Mouse (Mus musculus): ENCODE measurements around the gene Tpk1. TPM values are rescaled to one million over a fixed set of nuclear protein-coding genes. Genes with fewer than 3 reads are reported as not detected.

Gene Tpk1
- total and polyA plus RNA-seq, 3 experiments: 3.5 to 12.6 TPM; not detected in 1

GRCm38 (mm10) chr6:43342386-43342785, 323.7 kb downstream of the Tpk1 start:
- no peaks in the 10 kb centered on the region for H3K27me3 ChIP-seq (ENCODE audit: control insufficient read depth in 1 of 2, insufficient read depth in 2 of 2, low read length in 2 of 2)
- H3K4me3 ChIP-seq (ENCODE audit: control insufficient read depth in 1 of 2, insufficient read depth in 1 of 2, low read depth in 2 of 2, low read length in 2 of 2): no peak overlapping the region
- no peaks in the 10 kb centered on the region for H3K4me1 ChIP-seq (ENCODE audit: control insufficient read depth in 1 of 2, insufficient read depth in 2 of 2, low read length in 2 of 2)
- H3K27ac ChIP-seq (ENCODE audit: control insufficient read depth, low read depth, low read length): no peak overlapping the region
- no peaks in the 10 kb centered on the region for H3K36me3 ChIP-seq (ENCODE audit: control insufficient read depth in 1 of 2, insufficient read depth in 2 of 2, low read length in 2 of 2)
- H3K9me3 ChIP-seq (replicated peaks; ENCODE audit: insufficient read depth, low read length): no peaks in the 10 kb centered on the region
- no peak overlapping the region for H3K9ac ChIP-seq (ENCODE audit: control insufficient read depth, low read depth, low read length, poor library complexity, severe bottlenecking)
- DNase-seq (ENCODE audit: low read depth, low spot score): no peak
- no peak for TF ChIP-seq MAX (IDR thresholded peaks at IDR 0.05; ENCODE audit: low read length)
- TF ChIP-seq HCFC1 (IDR thresholded peaks at IDR 0.05; ENCODE audit: low read depth, low read length): no peak
- TF ChIP-seq RCOR1 (IDR thresholded peaks at IDR 0.05; ENCODE audit: low read depth, low read length): no peak
- no peak for TF ChIP-seq MAZ (IDR thresholded peaks at IDR 0.05; ENCODE audit: low read depth, low read length)
- no peak for TF ChIP-seq ELF1 (IDR thresholded peaks at IDR 0.05; ENCODE audit: low read depth, low read length)
- no peak for TF ChIP-seq MXI1 (IDR thresholded peaks at IDR 0.05; ENCODE audit: low read depth, low read length)
- TF ChIP-seq ZC3H11A (IDR thresholded peaks at IDR 0.05; ENCODE audit: low read depth, low read length): no peak
- TF ChIP-seq ZMIZ1 (IDR thresholded peaks at IDR 0.05; ENCODE audit: low read depth, low read length): no peak
- TF ChIP-seq MYC (IDR thresholded peaks at IDR 0.05; ENCODE audit: low read depth, low read length): no peak
- no peak for TF ChIP-seq ZNF384 (IDR thresholded peaks at IDR 0.05; ENCODE audit: low read depth, low read length)
- no peak for TF ChIP-seq USF1 (IDR thresholded peaks at IDR 0.05; ENCODE audit: low read depth, low read length)
- TF ChIP-seq TBP (IDR thresholded peaks at IDR 0.05; ENCODE audit: low read depth, low read length): no peak
- TF ChIP-seq RAD21 (IDR thresholded peaks at IDR 0.05; ENCODE audit: low read depth, low read length): no peak
- TF ChIP-seq TCF12 (IDR thresholded peaks at IDR 0.05; ENCODE audit: low read depth, low read length): no peak
- TF ChIP-seq UBTF (IDR thresholded peaks at IDR 0.05; ENCODE audit: borderline replicate concordance, insufficient read depth, low read depth, low read length): no peak
- TF ChIP-seq GATA1 (IDR thresholded peaks at IDR 0.05; ENCODE audit: low read depth, low read length): no peak
- TF ChIP-seq NELFE (IDR thresholded peaks at IDR 0.05; ENCODE audit: low read depth, low read length): no peak
- TF ChIP-seq SMC3 (IDR thresholded peaks at IDR 0.05; ENCODE audit: low read depth, low read length): no peak
- TF ChIP-seq MYB (IDR thresholded peaks at IDR 0.05; ENCODE audit: low read depth, low read length): no peak
- no peaks in the 10 kb centered on the region for H3K79me2 ChIP-seq (ENCODE audit: control insufficient read depth, insufficient read depth, low read length, poor library complexity)

DNA sequence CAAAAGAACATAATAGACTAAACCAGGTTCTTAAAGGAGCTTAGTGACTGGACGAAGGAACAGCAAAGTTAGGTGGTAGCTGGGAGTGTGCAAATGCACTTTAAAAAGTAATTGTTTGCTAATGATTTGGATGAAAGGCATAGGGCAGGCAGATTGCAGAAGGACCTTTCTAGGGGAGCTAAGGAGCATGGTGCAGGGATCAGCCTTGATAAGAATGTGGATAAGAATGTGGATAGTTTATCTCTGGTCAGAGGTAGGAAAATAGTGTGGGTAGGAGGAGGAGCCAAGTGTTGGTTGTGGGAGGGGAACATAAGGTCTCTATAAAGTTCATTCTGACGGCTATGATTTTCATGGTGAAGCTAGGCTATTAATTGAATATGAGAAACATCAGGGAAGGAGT, 327.3 kb downstream of the Tpk1 start:
- Histone ChIP-seq H3K36me3 (ENCODE audit: control insufficient read depth in 1 of 2, insufficient read depth in 2 of 2, low read length in 2 of 2) (no peaks in the 10 kb centered on the region), H3K4me1 (ENCODE audit: control insufficient read depth in 1 of 2, insufficient read depth in 2 of 2, low read length in 2 of 2) (no peaks in the 10 kb centered on the region), H3K9ac (ENCODE audit: control insufficient read depth, low read depth, low read length, poor library complexity, severe bottlenecking) (no peak overlapping the region), H3K27ac (ENCODE audit: control insufficient read depth, low read depth, low read length) (no peak overlapping the region), H3K27me3 (ENCODE audit: control insufficient read depth in 1 of 2, insufficient read depth in 2 of 2, low read length in 2 of 2) (no peaks in the 10 kb centered on the region), H3K79me2 (ENCODE audit: control insufficient read depth, insufficient read depth, low read length, poor library complexity) (no peaks in the 10 kb centered on the region), H3K4me3 (ENCODE audit: control insufficient read depth in 1 of 2, insufficient read depth in 1 of 2, low read depth in 2 of 2, low read length in 2 of 2) (no peak overlapping the region), H3K9me3 (replicated peaks; ENCODE audit: insufficient read depth, low read length) (no peaks in the 10 kb centered on the region)
- DNase-seq (ENCODE audit: low read depth, low spot score): no peak
- TF ChIP-seq TAL1 (IDR thresholded peaks at IDR 0.05; ENCODE audit: low read length) (no peak), SIN3A (IDR thresholded peaks at IDR 0.05; ENCODE audit: low read length) (no peak), MEF2A (IDR thresholded peaks at IDR 0.05; ENCODE audit: extremely low read depth, insufficient replicate concordance, low read depth, low read length, poor library complexity, severe bottlenecking) (no peak), POLR2AphosphoS5 (IDR thresholded peaks at IDR 0.05; ENCODE audit: borderline replicate concordance, low read depth, low read length) (no peak), KAT2A (conservative IDR thresholded peaks at IDR 0.05; ENCODE audit: low read depth, low read length) (no peak), E2F4 (IDR thresholded peaks at IDR 0.05; ENCODE audit: borderline replicate concordance, low read depth, low read length) (no peak), MXI1 (IDR thresholded peaks at IDR 0.05; ENCODE audit: low read depth, low read length) (no peak), USF1 (IDR thresholded peaks at IDR 0.05; ENCODE audit: low read depth, low read length) (no peak), MYC (IDR thresholded peaks at IDR 0.05; ENCODE audit: low read depth, low read length) (no peak), POLR2AphosphoS2 (IDR thresholded peaks at IDR 0.05; ENCODE audit: low read length) (no peak), ZMIZ1 (IDR thresholded peaks at IDR 0.05; ENCODE audit: low read depth, low read length) (no peak), ELF1 (IDR thresholded peaks at IDR 0.05; ENCODE audit: low read depth, low read length) (no peak), CTCF (IDR thresholded peaks at IDR 0.05 in 2 of 3, conservative IDR thresholded peaks at IDR 0.05 in 1 of 3; ENCODE audit: control insufficient read depth in 1 of 3, insufficient read depth in 1 of 3, low read depth in 2 of 3, low read length in 3 of 3, poor library complexity in 1 of 3, severe bottlenecking in 1 of 3) (no peak), USF2 (IDR thresholded peaks at IDR 0.05; ENCODE audit: borderline replicate concordance in 1 of 2, insufficient read depth in 1 of 2, low read depth in 1 of 2, low read length in 2 of 2) (no peak), MAZ (IDR thresholded peaks at IDR 0.05; ENCODE audit: low read depth, low read length) (no peak)
